Mouse (Mus musculus) liver, adult 2 months (tissue): ENCODE data around the gene Cd274.

Experiments used
- CTCF ChIP-seq: fragments of 200-500 bp; IDR thresholded peaks from 2 replicates; pipeline ENCODE4 v1.5.1; 2011; ENCODE audit warnings: low read depth, low read length, control low read depth
- POLR2A ChIP-seq: fragments of 200-500 bp; IDR thresholded peaks from 2 replicates; pipeline ENCODE4 v1.6.1; 2011; ENCODE audit warnings: low read length, control low read depth; ENCODE audit not compliant: insufficient read depth; ENCODE audit errors: extremely low read depth

GRCm38 (mm10) chr19:29345636-29346035 lies 21.6 kb upstream of the Cd274 start:
- TF ChIP-seq CTCF (no peak), POLR2A (no peak)
